Mouse (Mus musculus) hindbrain, embryonic 13.5 days (tissue): ENCODE results near the gene Gpbp1. TPM values are rescaled to one million over a fixed set of nuclear protein-coding genes. Genes with fewer than 3 reads are reported as not detected.

Experiments
- ATAC-seq: fragments of 200-750 bp; cut with Nextera tagmentation; 2 replicates; pipeline ENCODE4 v1.8.0; 2017; ENCODE audit warnings: moderate TSS enrichment; ENCODE audit not compliant: low FRiP score
- H3K27ac ChIP-seq: fragments of 300-500 bp; sonication (generic); 2 replicates; pipeline ENCODE4 v1.5.1; 2015; ENCODE audit warnings: inconsistent platforms, mild to moderate bottlenecking, moderate library complexity
- H3K27me3 ChIP-seq: fragments of 300-500 bp; sonication (generic); 2 replicates; pipeline ENCODE4 v1.6.1; 2015; ENCODE audit warnings: mild to moderate bottlenecking, inconsistent platforms
- H3K36me3 ChIP-seq: fragments of 300-500 bp; sonication (generic); 2 replicates; pipeline ENCODE4 v1.6.1; 2015; ENCODE audit warnings: mild to moderate bottlenecking, inconsistent platforms
- H3K4me1 ChIP-seq: fragments of 300-500 bp; sonication (generic); replicated peaks from 2 replicates; pipeline ENCODE4 v1.6.1; 2015; ENCODE audit warnings: inconsistent platforms
- H3K4me2 ChIP-seq: fragments of 300-500 bp; sonication (generic); 2 replicates; pipeline ENCODE4 v1.6.1; 2015; ENCODE audit warnings: inconsistent platforms, mild to moderate bottlenecking, moderate library complexity
- H3K4me3 ChIP-seq: fragments of 300-500 bp; sonication (generic); 2 replicates; pipeline ENCODE4 v1.5.1; 2015; ENCODE audit warnings: mild to moderate bottlenecking, inconsistent platforms
- H3K9ac ChIP-seq: fragments of 300-500 bp; sonication (generic); 2 replicates; pipeline ENCODE4 v1.6.1; 2015; ENCODE audit warnings: mild to moderate bottlenecking, inconsistent platforms
- H3K9me3 ChIP-seq: fragments of 300-500 bp; sonication (generic); 2 replicates; pipeline ENCODE4 v1.6.1; 2016; ENCODE audit warnings: inconsistent platforms
- WGBS: fragments of 180-500 bp; shearing (Covaris S2); methylation state at CpG from one replicate; pipeline ENCODE4 v1.1.7; 2015; 5-methylcytosine and 5-hydroxymethylcytosine counted together
- polyA plus RNA-seq: library from polyadenylated mRNA; unstranded; fragments of >200 nt; fragmentation: Nextera tagmentation; extraction: Ambion mirVana; gene quantifications from 2 replicates; pipeline ENCODE4 v1.2.1, GENCODE M21; 2015

Gpbp1 gene
- polyA plus RNA-seq, 1 experiment from 2014 or later, result 105 TPM

GRCm38 (mm10) chr13:111431174-111431573, 58.7 kb downstream of the Gpbp1 start:
- H3K4me3 ChIP-seq, result no peak overlapping the region
- no peak overlapping the region for H3K9ac ChIP-seq
- no peaks in the 10 kb centered on the region for H3K9me3 ChIP-seq
- no peak overlapping the region for H3K4me2 ChIP-seq
- no peaks in the 10 kb centered on the region for H3K27me3 ChIP-seq
- H3K4me1 ChIP-seq, result no peaks in the 10 kb centered on the region
- 76% methylated on average over 1 of the region's 1 CpGs for WGBS
- peaks cover 30% of the 10 kb centered on the region for H3K36me3 ChIP-seq
- no peak for ATAC-seq
- H3K27ac ChIP-seq, result no peak overlapping the region

DNA sequence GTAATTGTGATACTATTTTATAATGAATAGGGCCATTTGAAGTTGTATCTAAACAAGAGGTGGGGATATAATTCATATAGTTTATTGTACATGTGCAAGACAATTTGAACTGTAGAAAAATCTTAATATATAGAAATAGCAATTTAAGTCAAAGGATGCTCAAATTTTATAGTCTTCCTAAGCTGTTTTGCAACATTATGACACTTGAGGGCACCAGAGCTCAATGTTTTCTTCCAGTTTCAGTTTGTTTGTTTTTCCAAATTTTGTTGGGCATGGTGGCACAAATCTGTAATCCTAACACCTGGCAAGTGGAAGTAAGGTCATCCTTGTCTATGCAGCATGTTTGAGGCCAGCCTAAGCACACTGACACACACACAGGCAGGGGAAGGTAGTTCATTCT, 68.6 kb downstream of the Gpbp1 start:
- no peak overlapping the region for H3K9ac ChIP-seq
- no peaks in the 10 kb centered on the region for H3K27me3 ChIP-seq
- H3K36me3 ChIP-seq, result peaks cover 11% of the 10 kb centered on the region
- H3K4me3 ChIP-seq, result no peak overlapping the region
- no peaks in the 10 kb centered on the region for H3K9me3 ChIP-seq
- no peaks in the 10 kb centered on the region for H3K4me1 ChIP-seq
- H3K4me2 ChIP-seq, result no peak overlapping the region
- no peak for ATAC-seq
- no peak overlapping the region for H3K27ac ChIP-seq

DNA sequence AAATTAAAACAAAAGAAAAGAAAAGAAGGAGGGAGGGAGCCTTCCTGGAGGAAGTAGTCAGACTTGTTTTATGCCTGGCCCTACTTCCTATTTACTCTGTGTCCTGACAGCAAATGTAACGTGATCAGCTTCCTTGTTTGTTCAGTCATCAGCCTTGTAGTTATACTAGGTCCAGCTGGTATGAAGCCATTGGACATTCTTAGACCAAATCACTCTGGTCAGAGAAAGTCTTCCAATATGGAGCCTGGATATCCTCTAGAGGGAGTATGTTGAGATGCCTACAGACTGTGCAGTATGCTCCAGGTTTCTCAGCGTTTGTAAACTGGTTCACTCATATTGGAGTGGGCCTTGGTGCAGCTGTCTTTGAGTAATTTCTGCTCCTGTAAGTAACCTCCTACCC, 71.8 kb downstream of the Gpbp1 start:
- ATAC-seq, result no peak
- Histone ChIP-seq H3K27ac (no peak overlapping the region), H3K4me1 (no peaks in the 10 kb centered on the region), H3K9ac (no peak overlapping the region), H3K9me3 (no peaks in the 10 kb centered on the region), H3K4me3 (no peak overlapping the region), H3K36me3 (peaks cover 3% of the 10 kb centered on the region; the same call in 1 of the 2 replicates), H3K4me2 (no peak overlapping the region), H3K27me3 (no peaks in the 10 kb centered on the region)
- WGBS, result 75% methylated on average over 2 of the region's 2 CpGs

- ATAC-seq, result no peak
- no peaks in the 10 kb centered on the region for H3K36me3 ChIP-seq
- H3K4me3 ChIP-seq, result no peak overlapping the region
- H3K27ac ChIP-seq, result no peak overlapping the region
- H3K9me3 ChIP-seq, result no peaks in the 10 kb centered on the region
- 0 out of 2 replicates have a peak, but pooled peaks cover 4% of the 10 kb centered on the region for H3K4me1 ChIP-seq
- no peak overlapping the region for H3K9ac ChIP-seq
- H3K27me3 ChIP-seq, result no peaks in the 10 kb centered on the region
- 36% methylated on average over 4 of the region's 4 CpGs for WGBS
- no peak overlapping the region for H3K4me2 ChIP-seq
Observed at GRCm38 (mm10) chr13:111413156-111413555, 76.8 kb downstream of the Gpbp1 start.

DNA sequence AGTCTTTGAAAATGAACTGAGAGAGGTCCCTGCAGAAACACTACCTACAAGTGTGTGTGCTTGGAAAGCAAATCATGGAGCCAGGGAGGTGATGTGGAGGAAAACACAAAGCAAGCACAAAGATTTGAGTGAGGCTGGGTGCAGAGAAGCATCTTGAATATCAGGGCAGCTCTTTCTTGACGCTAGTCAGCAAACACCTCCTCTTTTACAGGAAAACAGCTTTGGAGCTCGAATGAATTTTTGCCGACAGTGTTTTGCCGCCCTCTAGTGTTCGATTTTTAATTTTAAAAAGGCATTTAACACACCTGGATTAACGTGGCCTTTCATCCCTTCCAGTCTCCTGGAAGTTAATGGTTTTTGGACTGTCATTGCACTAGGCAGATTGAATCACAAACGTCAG, 79.1 kb downstream of the Gpbp1 start:
- Histone ChIP-seq H3K27me3 (no peaks in the 10 kb centered on the region), H3K9ac (no peak overlapping the region), H3K4me3 (no peak overlapping the region), H3K9me3 (no peaks in the 10 kb centered on the region), H3K4me1 (0 out of 2 replicates have a peak, but pooled peaks cover 4% of the 10 kb centered on the region), H3K36me3 (no peaks in the 10 kb centered on the region), H3K4me2 (no peak overlapping the region), H3K27ac (no peak overlapping the region)
- ATAC-seq, result 0 out of 2 replicates have a peak, but pooled peaks have one; percentile 6
- WGBS, result 3% methylated on average over 7 of the region's 7 CpGs

GRCm38 (mm10) chr13:111406859-111407389, 83.0 kb downstream of the Gpbp1 start:
- Histone ChIP-seq H3K4me1 (0 out of 2 replicates have a peak, but pooled peaks cover 4% of the 10 kb centered on the region), H3K4me3 (no peak overlapping the region), H3K27me3 (no peaks in the 10 kb centered on the region), H3K36me3 (no peaks in the 10 kb centered on the region), H3K9ac (no peak overlapping the region), H3K9me3 (no peaks in the 10 kb centered on the region), H3K4me2 (no peak overlapping the region), H3K27ac (no peak overlapping the region)
- 66% methylated on average over 9 of the region's 9 CpGs for WGBS
- ATAC-seq, result no peak

- WGBS, result 86% methylated on average over 3 of the region's 3 CpGs
- Histone ChIP-seq H3K9ac (no peak overlapping the region), H3K9me3 (no peaks in the 10 kb centered on the region), H3K4me3 (no peak overlapping the region), H3K27ac (no peak overlapping the region), H3K4me2 (no peak overlapping the region), H3K36me3 (no peaks in the 10 kb centered on the region), H3K4me1 (0 out of 2 replicates have a peak, but pooled peaks cover 4% of the 10 kb centered on the region), H3K27me3 (no peaks in the 10 kb centered on the region)
- no peak for ATAC-seq
Observed at GRCm38 (mm10) chr13:111405956-111406355, 84.0 kb downstream of the Gpbp1 start.

- Histone ChIP-seq H3K9me3 (no peaks in the 10 kb centered on the region), H3K4me2 (no peak overlapping the region), H3K27ac (no peak overlapping the region), H3K4me3 (no peak overlapping the region), H3K4me1 (peaks cover 4% of the 10 kb centered on the region; the same call in 1 of the 2 replicates), H3K9ac (no peak overlapping the region), H3K27me3 (no peaks in the 10 kb centered on the region), H3K36me3 (no peaks in the 10 kb centered on the region)
- 26% methylated on average over 5 of the region's 5 CpGs for WGBS
- ATAC-seq, result no peak
Observed at GRCm38 (mm10) chr13:111397600-111398151, 92.2 kb downstream of the Gpbp1 start.

DNA sequence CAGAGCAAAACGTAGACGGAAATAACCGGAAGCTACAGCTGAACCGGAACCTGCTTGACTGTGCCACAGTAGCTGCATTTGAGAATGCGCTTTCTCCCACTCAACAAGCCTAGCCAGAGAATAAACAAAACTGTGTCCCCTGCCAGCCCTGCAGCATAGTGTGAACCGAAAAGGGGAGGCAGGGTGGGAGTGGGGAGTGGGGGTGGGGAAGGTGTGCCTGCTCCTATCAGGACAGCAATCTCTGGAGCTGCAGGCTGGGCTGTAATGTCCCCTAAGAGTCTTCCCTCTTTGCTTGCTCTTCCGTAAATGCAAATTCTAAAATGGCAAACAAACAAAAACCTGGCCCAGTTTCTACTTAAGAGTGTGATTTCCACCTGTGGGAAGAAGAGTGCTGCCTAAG, 92.8 kb downstream of the Gpbp1 start:
- no peak for ATAC-seq
- 66% methylated on average over 7 of the region's 7 CpGs for WGBS
- Histone ChIP-seq H3K4me2 (no peak overlapping the region), H3K27me3 (no peaks in the 10 kb centered on the region), H3K27ac (no peak overlapping the region), H3K4me1 (peaks cover 4% of the 10 kb centered on the region; the same call in 1 of the 2 replicates), H3K9ac (no peak overlapping the region), H3K4me3 (no peak overlapping the region), H3K9me3 (no peaks in the 10 kb centered on the region), H3K36me3 (no peaks in the 10 kb centered on the region)

GRCm38 (mm10) chr13:111395528-111395927, 94.4 kb downstream of the Gpbp1 start:
- H3K4me1 ChIP-seq, result peaks cover 4% of the 10 kb centered on the region; the same call in 1 of the 2 replicates
- no peak overlapping the region for H3K27ac ChIP-seq
- no peak for ATAC-seq
- no peaks in the 10 kb centered on the region for H3K36me3 ChIP-seq
- H3K9ac ChIP-seq, result no peak overlapping the region
- no peaks in the 10 kb centered on the region for H3K9me3 ChIP-seq
- 94% methylated on average over 7 of the region's 7 CpGs for WGBS
- no peaks in the 10 kb centered on the region for H3K27me3 ChIP-seq
- no peak overlapping the region for H3K4me3 ChIP-seq
- H3K4me2 ChIP-seq, result no peak overlapping the region

DNA sequence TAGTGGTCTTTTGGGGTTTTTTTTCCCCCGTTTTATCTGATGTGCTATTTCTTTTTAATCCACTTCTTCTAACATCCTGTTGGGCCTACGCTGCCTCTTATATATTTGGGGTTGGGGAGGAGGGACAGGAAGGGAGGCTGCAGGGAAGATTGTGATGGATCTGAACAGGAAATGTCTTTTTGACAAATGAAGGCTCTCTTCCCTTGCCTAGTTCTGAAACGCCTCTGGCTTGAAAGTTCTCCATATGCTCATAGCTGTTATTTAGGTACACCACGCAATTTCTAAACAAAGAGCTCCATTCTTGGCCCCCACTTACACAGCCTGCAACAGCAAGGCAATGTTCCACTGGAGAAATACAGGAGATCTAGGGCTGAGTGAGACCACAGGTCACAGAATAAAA, 95.0 kb downstream of the Gpbp1 start:
- no peak for ATAC-seq

GRCm38 (mm10) chr13:111394341-111394740, 95.6 kb downstream of the Gpbp1 start:
- no peak overlapping the region for H3K4me2 ChIP-seq
- H3K36me3 ChIP-seq, result no peaks in the 10 kb centered on the region
- H3K9ac ChIP-seq, result no peak overlapping the region
- 91% methylated on average over 8 of the region's 8 CpGs for WGBS
- peaks cover 4% of the 10 kb centered on the region; the same call in 1 of the 2 replicates for H3K4me1 ChIP-seq
- ATAC-seq, result no peak
- no peaks in the 10 kb centered on the region for H3K9me3 ChIP-seq
- no peak overlapping the region for H3K4me3 ChIP-seq
- no peaks in the 10 kb centered on the region for H3K27me3 ChIP-seq
- H3K27ac ChIP-seq, result no peak overlapping the region

More for the DNA sequence above, 95.0 kb downstream of the Gpbp1 start:
- no peak overlapping the region for H3K27ac ChIP-seq
- WGBS, result 76% methylated on average over 4 of the region's 4 CpGs
- no peak overlapping the region for H3K4me3 ChIP-seq
- H3K9me3 ChIP-seq, result no peaks in the 10 kb centered on the region
- H3K36me3 ChIP-seq, result no peaks in the 10 kb centered on the region
- H3K4me1 ChIP-seq, result peaks cover 4% of the 10 kb centered on the region; the same call in 1 of the 2 replicates
- H3K27me3 ChIP-seq, result no peaks in the 10 kb centered on the region
- H3K4me2 ChIP-seq, result no peak overlapping the region
- no peak overlapping the region for H3K9ac ChIP-seq

DNA sequence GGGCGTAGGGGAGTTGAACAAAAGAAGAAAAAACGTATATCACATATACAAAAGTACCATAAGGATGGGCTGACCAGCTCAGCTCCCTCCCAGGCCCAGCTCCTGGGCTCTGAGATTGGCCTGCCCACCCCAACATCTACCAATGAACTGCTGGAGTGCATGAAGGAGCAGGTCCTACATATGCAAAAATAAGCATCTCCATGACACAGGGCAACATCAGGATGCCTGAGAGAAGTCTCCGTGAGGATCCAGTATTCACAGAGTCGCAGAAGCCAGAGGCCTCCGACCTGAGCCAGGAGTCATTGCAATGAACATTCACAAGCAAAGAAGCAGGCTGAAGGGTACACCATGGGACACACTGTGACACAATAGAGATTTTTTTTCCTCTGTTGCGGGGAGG, 96.5 kb downstream of the Gpbp1 start:
- Histone ChIP-seq H3K9ac (no peak overlapping the region), H3K27me3 (no peaks in the 10 kb centered on the region), H3K4me2 (no peak overlapping the region), H3K27ac (no peak overlapping the region), H3K9me3 (no peaks in the 10 kb centered on the region), H3K4me3 (no peak overlapping the region), H3K36me3 (no peaks in the 10 kb centered on the region), H3K4me1 (peaks cover 4% of the 10 kb centered on the region; the same call in 1 of the 2 replicates)
- 55% methylated on average over 6 of the region's 6 CpGs for WGBS
- ATAC-seq, result no peak
